Mouse (Mus musculus): ENCODE results near the gene Fnbp1. TPM values are rescaled to one million over a fixed set of nuclear protein-coding genes. Genes with fewer than 3 reads are reported as not detected.
"Not testable (repeated sequence)": the region's sequence is repeated elsewhere in the genome, so short reads cannot be mapped to it uniquely, and the experiment has no call there.

The Fnbp1 gene
- 21.7 and 24.9 TPM in 2 replicates for polyA plus RNA-seq (2014; fragmentation: Nextera tagmentation; extraction: Ambion mirVana)

DNA sequence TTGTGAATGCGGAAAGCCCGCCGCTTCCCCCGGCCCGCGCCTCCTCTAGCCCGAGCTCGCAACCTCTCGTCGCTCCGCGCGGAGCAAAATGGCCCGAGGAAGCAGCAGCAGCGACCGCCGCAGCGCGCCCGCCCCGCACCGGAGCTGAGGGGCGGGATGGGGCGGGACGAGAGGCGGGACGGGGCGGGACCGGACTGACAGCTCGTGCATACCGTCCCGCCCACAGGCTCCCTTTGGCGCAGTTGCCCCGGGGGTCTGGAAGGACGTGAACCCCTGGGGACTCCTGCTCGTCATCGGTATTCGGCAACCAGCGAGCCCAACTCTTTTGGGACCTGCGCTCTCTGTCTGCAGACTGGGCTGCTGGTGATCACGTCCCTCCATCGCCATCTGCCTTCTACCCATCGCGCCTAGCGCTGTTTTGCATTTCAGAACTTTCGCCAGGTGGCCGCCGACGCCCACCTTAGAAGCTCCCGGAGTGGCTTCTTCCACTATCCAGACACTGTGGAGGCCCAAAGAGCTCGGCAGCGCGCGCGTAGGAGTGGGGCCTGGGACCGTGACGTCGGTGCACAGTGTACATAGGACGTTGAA is at the start of gene Fnbp1:
Gene Fnbp1 (minus strand): TSS at position 142 of the 588 bp plus-strand sequence.
- peaks cover 12% of the 10 kb centered on the region; the same call in 1 of the 2 replicates for H3K36me3 ChIP-seq (ENCODE audit: control insufficient read depth, insufficient read depth, low read length)
- peak within 1 kb of the TSS; percentile 97 for H3K4me2 ChIP-seq (ENCODE audit: low read depth, low read length)
- H3K9ac ChIP-seq (ENCODE audit: low read depth, low read length) = peak within 1 kb of the TSS; percentile 93
- 1% methylated on average over 24 of the region's 59 CpGs for WGBS
- H3K4me3 ChIP-seq (ENCODE audit: low read depth, low read length) = peak within 1 kb of the TSS; percentile 96
- peak; percentile 92 for DNase-seq (ENCODE audit: low spot score)
- H3K27ac ChIP-seq (replicated peaks; ENCODE audit: low read depth, low read length) = peak within 1 kb of the TSS; percentile 85
- H3K4me1 ChIP-seq (ENCODE audit: control insufficient read depth, insufficient read depth, low read length) = peaks cover 10% of the 10 kb centered on the region
- peak; percentile 95 for ATAC-seq (ENCODE audit: low read depth)
- no peaks in the 10 kb centered on the region for H3K27me3 ChIP-seq (replicated peaks; ENCODE audit: control insufficient read depth, insufficient read depth, low read length)
- H3K9me3 ChIP-seq (ENCODE audit: control insufficient read depth, low read length) = no peaks in the 10 kb centered on the region

DNA sequence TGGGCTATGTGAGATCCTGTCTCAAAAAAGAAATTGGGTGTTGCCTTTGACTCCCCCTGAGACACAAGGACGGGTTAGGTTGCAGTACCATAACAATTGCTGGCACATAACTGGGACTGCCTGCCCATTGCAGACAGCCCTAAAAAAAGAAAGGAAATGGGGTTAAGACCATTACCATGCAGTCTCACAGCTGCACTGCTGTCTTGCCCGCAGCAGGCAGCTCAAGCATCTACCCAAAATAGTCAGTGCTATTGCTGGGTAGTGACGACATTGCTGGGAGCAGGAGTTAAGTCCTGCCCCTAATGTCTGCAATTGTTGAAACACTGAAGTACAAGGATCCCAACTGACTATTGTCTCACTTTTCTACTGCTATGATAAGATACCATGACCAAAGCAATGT is 47.8 kb upstream of the Fnbp1 start:
- H3K36me3 ChIP-seq (ENCODE audit: control insufficient read depth, insufficient read depth, low read length) = peaks cover 83% of the 10 kb centered on the region
- WGBS = 88% methylated on average over 3 of the region's 3 CpGs
- ATAC-seq (ENCODE audit: low read depth) = no peak

DNA sequence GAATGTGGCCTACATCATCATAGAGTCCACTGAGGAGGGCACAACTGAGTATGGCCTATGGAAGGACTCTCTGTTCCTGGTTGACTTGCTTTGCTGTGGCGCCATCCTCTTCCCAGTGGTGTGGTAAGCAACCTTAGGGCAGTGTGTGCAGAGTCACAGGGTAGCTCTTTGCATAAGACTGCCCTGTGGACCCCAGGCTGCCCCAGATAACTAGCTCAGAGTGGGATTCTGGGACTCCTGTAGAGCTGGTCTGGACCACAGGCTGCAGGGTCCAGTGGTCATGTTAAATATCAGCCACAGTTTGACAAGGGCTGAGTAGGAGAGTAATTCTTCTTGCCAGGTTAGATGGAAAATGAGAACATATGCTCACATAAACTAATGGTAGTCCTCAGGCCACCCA is 46.9 kb upstream of the Fnbp1 start:
- Histone ChIP-seq H3K27ac (replicated peaks; ENCODE audit: low read depth, low read length) (no peak overlapping the region), H3K36me3 (ENCODE audit: control insufficient read depth, insufficient read depth, low read length) (peaks cover 91% of the 10 kb centered on the region), H3K9ac (ENCODE audit: low read depth, low read length) (no peak overlapping the region), H3K4me1 (ENCODE audit: control insufficient read depth, insufficient read depth, low read length) (no peaks in the 10 kb centered on the region), H3K27me3 (replicated peaks; ENCODE audit: control insufficient read depth, insufficient read depth, low read length) (no peaks in the 10 kb centered on the region), H3K9me3 (ENCODE audit: control insufficient read depth, low read length) (no peaks in the 10 kb centered on the region), H3K4me2 (ENCODE audit: low read depth, low read length) (no peak overlapping the region), H3K4me3 (ENCODE audit: low read depth, low read length) (no peak overlapping the region)
- ATAC-seq (ENCODE audit: low read depth) (no peak), DNase-seq (ENCODE audit: low spot score) (no peak)
- 89% methylated on average over 1 of the region's 1 CpGs for WGBS

More for the DNA sequence above, 47.8 kb upstream of the Fnbp1 start:
- H3K4me2 ChIP-seq (ENCODE audit: low read depth, low read length) = no peak overlapping the region
- no peaks in the 10 kb centered on the region for H3K9me3 ChIP-seq (ENCODE audit: control insufficient read depth, low read length)
- no peak overlapping the region for H3K4me3 ChIP-seq (ENCODE audit: low read depth, low read length)
- no peak for DNase-seq (ENCODE audit: low spot score)
- H3K4me1 ChIP-seq (ENCODE audit: control insufficient read depth, insufficient read depth, low read length) = no peaks in the 10 kb centered on the region
- H3K9ac ChIP-seq (ENCODE audit: low read depth, low read length) = no peak overlapping the region
- no peaks in the 10 kb centered on the region for H3K27me3 ChIP-seq (replicated peaks; ENCODE audit: control insufficient read depth, insufficient read depth, low read length)
- no peak overlapping the region for H3K27ac ChIP-seq (replicated peaks; ENCODE audit: low read depth, low read length)

DNA sequence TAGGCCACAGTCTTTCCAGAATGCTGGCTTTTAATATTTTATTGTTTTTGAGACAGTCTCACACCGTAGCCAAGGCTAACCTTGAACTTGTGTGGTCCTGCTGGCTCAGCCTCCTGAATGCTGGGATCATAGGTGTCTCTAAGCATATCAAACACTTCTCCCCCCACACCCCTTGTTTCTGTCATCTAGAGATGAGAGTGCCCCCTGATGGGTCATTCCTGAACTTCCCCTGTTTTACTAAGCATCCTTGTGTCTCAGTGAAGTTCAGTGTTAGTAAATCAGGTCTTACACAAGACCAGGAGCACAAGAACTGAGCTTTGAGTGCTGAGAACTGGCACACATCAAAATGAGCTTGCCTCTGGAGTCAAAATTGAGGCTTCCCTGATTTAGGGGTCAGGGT is 42.0 kb upstream of the Fnbp1 start:
- Histone ChIP-seq H3K36me3 (ENCODE audit: control insufficient read depth, insufficient read depth, low read length) (peaks cover 93% of the 10 kb centered on the region), H3K9ac (ENCODE audit: low read depth, low read length) (no peak overlapping the region), H3K4me2 (ENCODE audit: low read depth, low read length) (no peak overlapping the region), H3K9me3 (ENCODE audit: control insufficient read depth, low read length) (no peaks in the 10 kb centered on the region), H3K27me3 (replicated peaks; ENCODE audit: control insufficient read depth, insufficient read depth, low read length) (no peaks in the 10 kb centered on the region), H3K27ac (replicated peaks; ENCODE audit: low read depth, low read length) (no peak overlapping the region), H3K4me3 (ENCODE audit: low read depth, low read length) (no peak overlapping the region), H3K4me1 (ENCODE audit: control insufficient read depth, insufficient read depth, low read length) (no peaks in the 10 kb centered on the region)
- WGBS = 95% methylated on average over 1 of the region's 1 CpGs
- no peak for ATAC-seq (ENCODE audit: low read depth)
- no peak for DNase-seq (ENCODE audit: low spot score)

DNA sequence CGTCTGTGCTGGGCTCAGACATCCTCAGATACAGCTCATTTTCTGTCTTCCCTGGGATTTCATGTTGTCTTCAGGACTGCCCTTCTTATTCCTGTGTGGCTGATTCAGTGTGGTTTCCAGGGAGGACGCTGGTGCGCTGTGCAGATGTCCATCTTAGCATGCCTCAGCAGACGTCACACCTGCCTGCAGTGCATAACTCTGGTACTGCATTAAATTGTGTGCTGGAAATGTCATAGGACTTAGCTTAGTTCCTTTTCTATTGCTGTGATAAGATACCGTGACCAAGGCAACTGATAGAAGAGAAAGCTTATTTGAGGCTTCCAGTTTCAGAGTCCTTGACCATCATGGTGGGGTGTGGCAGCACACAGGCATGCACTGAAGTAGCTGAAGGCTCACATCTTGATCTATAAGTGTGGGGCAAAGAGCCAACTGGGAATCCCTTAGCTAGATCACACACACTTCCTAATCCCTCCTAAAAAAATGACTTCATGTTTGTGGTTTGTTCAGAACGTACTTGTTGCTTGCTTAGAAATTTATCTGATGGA is 41.0 kb upstream of the Fnbp1 start:
- Histone ChIP-seq H3K9me3 (ENCODE audit: control insufficient read depth, low read length) (no peaks in the 10 kb centered on the region), H3K9ac (ENCODE audit: low read depth, low read length) (no peak overlapping the region), H3K4me1 (ENCODE audit: control insufficient read depth, insufficient read depth, low read length) (no peaks in the 10 kb centered on the region), H3K36me3 (ENCODE audit: control insufficient read depth, insufficient read depth, low read length) (peaks cover 94% of the 10 kb centered on the region), H3K4me3 (ENCODE audit: low read depth, low read length) (no peak overlapping the region), H3K27ac (replicated peaks; ENCODE audit: low read depth, low read length) (no peak overlapping the region), H3K27me3 (replicated peaks; ENCODE audit: control insufficient read depth, insufficient read depth, low read length) (no peaks in the 10 kb centered on the region), H3K4me2 (ENCODE audit: low read depth, low read length) (no peak overlapping the region)
- ATAC-seq (ENCODE audit: low read depth) = no peak
- 84% methylated on average over 6 of the region's 6 CpGs for WGBS
- no peak for DNase-seq (ENCODE audit: low spot score)

DNA sequence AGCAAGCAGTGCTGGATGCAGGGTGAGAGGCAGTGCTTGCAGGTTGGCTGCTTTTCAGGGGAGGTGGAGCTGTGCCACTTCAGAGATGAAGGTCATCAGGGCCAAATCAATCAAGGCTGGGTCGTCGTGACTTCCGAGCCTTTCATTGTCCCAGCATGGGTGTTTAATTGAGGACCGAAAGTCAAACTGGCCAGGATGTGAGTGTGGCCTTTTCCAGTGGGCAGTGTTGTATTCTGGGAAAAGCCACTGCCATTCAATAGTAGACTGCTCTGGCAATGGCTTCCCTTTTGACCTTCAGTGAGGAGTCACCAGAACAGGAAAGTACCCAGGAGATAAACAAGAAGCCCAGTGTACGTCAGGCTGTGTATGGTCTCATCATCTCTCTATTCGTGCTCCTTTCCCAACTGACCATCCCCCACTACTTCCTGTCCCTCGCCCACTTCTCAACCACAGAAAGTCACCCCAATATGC is 38.3 kb upstream of the Fnbp1 start:
- no peak overlapping the region for H3K4me3 ChIP-seq (ENCODE audit: low read depth, low read length)
- no peaks in the 10 kb centered on the region for H3K9me3 ChIP-seq (ENCODE audit: control insufficient read depth, low read length)
- DNase-seq (ENCODE audit: low spot score) = no peak
- no peaks in the 10 kb centered on the region for H3K27me3 ChIP-seq (replicated peaks; ENCODE audit: control insufficient read depth, insufficient read depth, low read length)
- no peak overlapping the region for H3K27ac ChIP-seq (replicated peaks; ENCODE audit: low read depth, low read length)
- no peak overlapping the region for H3K4me2 ChIP-seq (ENCODE audit: low read depth, low read length)
- no peak for ATAC-seq (ENCODE audit: low read depth)
- WGBS = 59% methylated on average over 7 of the region's 7 CpGs
- peaks cover 96% of the 10 kb centered on the region for H3K36me3 ChIP-seq (ENCODE audit: control insufficient read depth, insufficient read depth, low read length)
- H3K4me1 ChIP-seq (ENCODE audit: control insufficient read depth, insufficient read depth, low read length) = no peaks in the 10 kb centered on the region
- no peak overlapping the region for H3K9ac ChIP-seq (ENCODE audit: low read depth, low read length)

DNA sequence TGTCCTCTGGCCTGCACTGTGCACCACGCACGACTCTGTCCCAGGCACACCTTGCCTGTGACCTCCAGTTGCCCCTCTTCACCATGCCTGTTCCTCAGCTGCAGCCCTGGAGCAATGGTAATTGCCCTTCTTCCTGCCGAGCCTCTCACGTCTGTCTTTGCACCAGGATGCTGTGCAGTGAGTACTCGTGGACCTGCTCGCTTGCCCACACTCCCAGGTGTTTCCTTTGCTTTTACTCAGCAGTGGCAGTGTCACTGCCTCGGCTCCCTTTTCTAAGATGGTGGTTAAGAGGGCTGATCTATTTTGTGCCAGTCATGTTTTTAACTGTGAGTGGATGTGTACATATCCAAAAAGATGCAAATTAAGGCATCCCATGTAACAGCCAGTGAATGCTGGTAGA is 37.7 kb upstream of the Fnbp1 start:
- H3K4me2 ChIP-seq (ENCODE audit: low read depth, low read length) = no peak overlapping the region
- H3K4me1 ChIP-seq (ENCODE audit: control insufficient read depth, insufficient read depth, low read length) = no peaks in the 10 kb centered on the region
- WGBS = 65% methylated on average over 7 of the region's 7 CpGs
- DNase-seq (ENCODE audit: low spot score) = no peak
- H3K4me3 ChIP-seq (ENCODE audit: low read depth, low read length) = no peak overlapping the region
- no peaks in the 10 kb centered on the region for H3K9me3 ChIP-seq (ENCODE audit: control insufficient read depth, low read length)
- H3K27me3 ChIP-seq (replicated peaks; ENCODE audit: control insufficient read depth, insufficient read depth, low read length) = no peaks in the 10 kb centered on the region
- no peak overlapping the region for H3K27ac ChIP-seq (replicated peaks; ENCODE audit: low read depth, low read length)
- peaks cover 95% of the 10 kb centered on the region for H3K36me3 ChIP-seq (ENCODE audit: control insufficient read depth, insufficient read depth, low read length)
- no peak overlapping the region for H3K9ac ChIP-seq (ENCODE audit: low read depth, low read length)
- no peak for ATAC-seq (ENCODE audit: low read depth)

DNA sequence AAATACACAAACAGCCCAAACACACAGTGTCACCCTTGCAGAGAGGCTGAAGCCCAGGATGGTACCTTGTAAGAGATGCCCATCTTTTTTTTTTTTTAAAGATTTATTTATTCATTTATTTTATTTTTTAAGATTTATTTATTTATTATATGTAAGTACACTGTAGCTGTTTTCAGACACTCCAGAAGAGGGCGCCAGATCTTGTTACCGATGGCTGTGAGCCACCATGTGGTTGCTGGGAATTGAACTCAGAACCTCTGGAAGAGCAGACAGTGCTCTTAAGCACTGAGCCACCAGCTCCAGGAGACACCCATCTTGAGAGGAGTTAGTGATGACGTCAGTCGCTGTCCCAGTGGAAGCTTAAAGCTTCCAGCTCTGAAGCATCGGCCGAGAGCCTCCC is 36.8 kb upstream of the Fnbp1 start:
- not testable (repeated sequence) for H3K4me2 ChIP-seq (ENCODE audit: low read depth, low read length); H3K27me3 ChIP-seq (replicated peaks; ENCODE audit: control insufficient read depth, insufficient read depth, low read length); H3K9me3 ChIP-seq (ENCODE audit: control insufficient read depth, low read length); DNase-seq (ENCODE audit: low spot score); H3K4me1 ChIP-seq (ENCODE audit: control insufficient read depth, insufficient read depth, low read length); ATAC-seq (ENCODE audit: low read depth); H3K9ac ChIP-seq (ENCODE audit: low read depth, low read length); H3K4me3 ChIP-seq (ENCODE audit: low read depth, low read length); H3K27ac ChIP-seq (replicated peaks; ENCODE audit: low read depth, low read length)
- H3K36me3 ChIP-seq (ENCODE audit: control insufficient read depth, insufficient read depth, low read length) = peaks cover 95% of the 10 kb centered on the region
- WGBS = 83% methylated on average over 6 of the region's 6 CpGs

DNA sequence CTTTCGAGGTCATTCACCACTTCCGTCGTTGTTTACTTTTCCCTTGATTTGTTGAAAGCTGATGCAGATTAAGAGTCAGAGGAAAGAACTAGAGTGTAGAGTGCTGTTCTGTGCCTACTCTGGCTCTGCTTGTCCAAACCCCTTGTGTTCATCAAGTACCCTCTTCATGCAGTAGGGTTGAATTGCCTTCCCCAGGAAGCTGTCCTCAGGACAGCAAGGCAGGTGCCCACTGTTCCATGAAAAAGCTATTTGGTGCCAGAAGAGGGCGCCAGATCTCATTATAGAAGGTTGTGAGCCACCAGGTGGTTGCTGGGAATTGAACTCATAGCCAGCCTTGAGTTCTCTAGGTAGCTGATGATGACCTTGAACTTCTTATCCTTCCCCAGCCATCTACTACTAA is 31.5 kb upstream of the Fnbp1 start:
- no peaks in the 10 kb centered on the region for H3K27me3 ChIP-seq (replicated peaks; ENCODE audit: control insufficient read depth, insufficient read depth, low read length)
- H3K36me3 ChIP-seq (ENCODE audit: control insufficient read depth, insufficient read depth, low read length) = peaks cover 99% of the 10 kb centered on the region
- H3K4me2 ChIP-seq (ENCODE audit: low read depth, low read length) = no peak overlapping the region
- no peak overlapping the region for H3K27ac ChIP-seq (replicated peaks; ENCODE audit: low read depth, low read length)
- ATAC-seq (ENCODE audit: low read depth) = no peak
- H3K9ac ChIP-seq (ENCODE audit: low read depth, low read length) = no peak overlapping the region
- no peaks in the 10 kb centered on the region for H3K4me1 ChIP-seq (ENCODE audit: control insufficient read depth, insufficient read depth, low read length)
- no peak for DNase-seq (ENCODE audit: low spot score)
- H3K9me3 ChIP-seq (ENCODE audit: control insufficient read depth, low read length) = no peaks in the 10 kb centered on the region
- H3K4me3 ChIP-seq (ENCODE audit: low read depth, low read length) = no peak overlapping the region
- WGBS = 79% methylated on average over 4 of the region's 4 CpGs

Data from embryonic facial prominence, embryonic 14.5 days (tissue).